37 mouse cellular contexts compared by ENCODE assay signal in the genomic region with DNA sequence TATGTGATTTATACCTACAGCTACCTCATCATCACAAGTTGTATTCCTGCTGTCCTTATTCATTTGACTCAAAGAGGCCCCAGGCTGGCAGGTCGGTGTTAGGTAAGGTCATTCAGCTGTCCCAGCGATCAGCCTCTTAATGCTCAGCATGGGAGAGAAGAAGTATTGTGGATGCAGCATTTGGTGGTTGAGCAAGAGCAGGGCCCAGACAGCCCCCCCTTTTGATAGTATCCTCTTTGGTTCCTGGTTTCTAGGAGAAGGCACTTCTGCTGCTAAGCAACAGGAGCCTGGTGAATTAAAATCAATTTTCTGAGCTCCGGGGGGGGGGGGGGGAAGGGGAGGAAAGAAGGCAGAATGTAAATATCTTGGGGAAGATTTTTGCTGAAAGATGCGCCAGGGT. TPM values are rescaled to one million over a fixed set of nuclear protein-coding genes. Genes with fewer than 3 reads are reported as not detected.
DNase-seq lines count a peak whose midpoint lies in the region; ATAC-seq and TF ChIP-seq lines count a peak whose summit lies in the region.
"Had no signal": no experiment of that assay in that cellular context is flagged by ENCODE, and none has a peak within 500 bp of the region (broad histone marks: within the 10 kb centered on the region; RNA-seq: fewer than 3 reads in every experiment).

No protein-coding gene starts in this region.

- no peak for TF ChIP-seq CTCF in hindbrain, postnatal 0 days (IDR thresholded peaks at IDR 0.05; ENCODE audit: low read depth)
- TF ChIP-seq CTCF in brain, embryonic 14.5 days (IDR thresholded peaks at IDR 0.05; ENCODE audit: borderline replicate concordance, extremely low read depth, insufficient read depth, insufficient read length) = no peak

- no peak overlapping the region for H3K4me2 ChIP-seq in hindbrain, postnatal 0 days (ENCODE audit: low read depth, low read length)
- H3K4me2 ChIP-seq in hindbrain, embryonic 14.5 days (replicated peaks) = no peak overlapping the region
- H3K4me2 ChIP-seq in midbrain, embryonic 14.5 days (ENCODE audit: low read length) = no peak overlapping the region
- no peak overlapping the region for H3K4me2 ChIP-seq in midbrain, embryonic 16.5 days (ENCODE audit: low read length)
- H3K4me2 ChIP-seq: embryonic facial prominence, embryonic 12.5 days; forebrain, embryonic 13.5 days; heart, embryonic 13.5 days; liver, embryonic 15.5 days; lung, embryonic 15.5 days; neural tube, embryonic 13.5 days had no signal

- 39% methylated on average over 4 of the region's 4 CpGs for WGBS in hindbrain, postnatal 0 days
- 34% methylated on average over 4 of the region's 4 CpGs for WGBS in hindbrain, embryonic 14.5 days
- WGBS in midbrain, embryonic 14.5 days = 38% methylated on average over 4 of the region's 4 CpGs
- WGBS in midbrain, embryonic 10.5 days = 72% methylated on average over 3 of the region's 4 CpGs
- 33% methylated on average over 3 of the region's 4 CpGs for WGBS in midbrain, embryonic 16.5 days

- 0 out of 2 replicates have a peak, but pooled peaks have one; percentile 43 for ATAC-seq in hindbrain, postnatal 0 days
- ATAC-seq in hindbrain, embryonic 14.5 days (ENCODE audit: low FRiP score) = no peak; the same call in 1 of the 2 replicates
- ATAC-seq in midbrain, embryonic 14.5 days (ENCODE audit: low FRiP score, low TSS enrichment) = no peak
- peak; percentile 66 for ATAC-seq in midbrain, embryonic 16.5 days
- ATAC-seq: forebrain, embryonic 13.5 days; Patski had no signal

- no peak overlapping the region for H3K9ac ChIP-seq in hindbrain, postnatal 0 days (replicated peaks; ENCODE audit: low read length)
- H3K9ac ChIP-seq in hindbrain, embryonic 14.5 days = no peak overlapping the region
- no peak overlapping the region for H3K9ac ChIP-seq in midbrain, embryonic 14.5 days (replicated peaks; ENCODE audit: low read length)
- H3K9ac ChIP-seq in midbrain, embryonic 16.5 days (ENCODE audit: low read depth, low read length) = no peak overlapping the region
- H3K9ac ChIP-seq: embryonic facial prominence, embryonic 12.5 days; forebrain, embryonic 13.5 days; heart, embryonic 13.5 days; liver, embryonic 15.5 days; lung, embryonic 15.5 days; neural tube, embryonic 13.5 days had no signal

- no peaks in the 10 kb centered on the region for H3K4me1 ChIP-seq in hindbrain, postnatal 0 days (ENCODE audit: insufficient read depth, low read length)
- no peaks in the 10 kb centered on the region for H3K4me1 ChIP-seq in hindbrain, embryonic 14.5 days (replicated peaks; ENCODE audit: control insufficient read depth, insufficient read depth, low read length)
- no peaks in the 10 kb centered on the region for H3K4me1 ChIP-seq in midbrain, embryonic 14.5 days (ENCODE audit: control insufficient read depth, insufficient read depth, low read length)
- H3K4me1 ChIP-seq in midbrain, embryonic 10.5 days = no peaks in the 10 kb centered on the region
- H3K4me1 ChIP-seq in midbrain, embryonic 16.5 days (ENCODE audit: control insufficient read depth, insufficient read depth, low read length) = no peaks in the 10 kb centered on the region; the same call in 1 of the 2 replicates
- H3K4me1 ChIP-seq: embryonic facial prominence, embryonic 12.5 days; forebrain, embryonic 13.5 days; heart, embryonic 13.5 days; limb, embryonic 10.5 days; liver, embryonic 15.5 days; lung, embryonic 15.5 days; neural tube, embryonic 13.5 days had no signal

- TF ChIP-seq POLR2A in brain, embryonic 14.5 days (IDR thresholded peaks at IDR 0.05; ENCODE audit: borderline replicate concordance, extremely low read depth, insufficient read depth, insufficient read length, poor library complexity, severe bottlenecking) = no peak

- H3K9me3 ChIP-seq in hindbrain, postnatal 0 days (ENCODE audit: low read length) = no peaks in the 10 kb centered on the region
- H3K9me3 ChIP-seq in hindbrain, embryonic 14.5 days (ENCODE audit: control insufficient read depth, low read length) = 0 out of 2 replicates have a peak, but pooled peaks cover 3% of the 10 kb centered on the region
- 0 out of 2 replicates have a peak, but pooled peaks cover 3% of the 10 kb centered on the region for H3K9me3 ChIP-seq in midbrain, embryonic 14.5 days (ENCODE audit: control insufficient read depth, low read length)
- peaks cover 5% of the 10 kb centered on the region; the same call in 1 of the 2 replicates for H3K9me3 ChIP-seq in midbrain, embryonic 10.5 days (replicated peaks)
- no peaks in the 10 kb centered on the region for H3K9me3 ChIP-seq in midbrain, embryonic 16.5 days (replicated peaks; ENCODE audit: control insufficient read depth, low read length, poor library complexity, severe bottlenecking)
- H3K9me3 ChIP-seq: embryonic facial prominence, embryonic 12.5 days; forebrain, embryonic 13.5 days; G1E; limb, embryonic 10.5 days; liver, embryonic 15.5 days; lung, embryonic 15.5 days; neural tube, embryonic 13.5 days had no signal

- no peaks in the 10 kb centered on the region for H3K27me3 ChIP-seq in hindbrain, postnatal 0 days (ENCODE audit: insufficient read depth, low read length)
- peaks cover 39% of the 10 kb centered on the region for H3K27me3 ChIP-seq in hindbrain, embryonic 14.5 days (ENCODE audit: control insufficient read depth, insufficient read depth, low read length)
- no peaks in the 10 kb centered on the region for H3K27me3 ChIP-seq in midbrain, embryonic 14.5 days (ENCODE audit: control insufficient read depth, insufficient read depth, low read length)
- peaks cover 83% of the 10 kb centered on the region for H3K27me3 ChIP-seq in midbrain, embryonic 10.5 days (ENCODE audit: low read depth, poor library complexity, severe bottlenecking)
- peaks cover 10% of the 10 kb centered on the region for H3K27me3 ChIP-seq in midbrain, embryonic 16.5 days (ENCODE audit: control insufficient read depth, insufficient read depth, low read depth, low read length)
- H3K27me3 ChIP-seq: CH12.LX; embryonic facial prominence, embryonic 12.5 days had no signal

- H3K27ac ChIP-seq in hindbrain, postnatal 0 days = no peak overlapping the region
- H3K27ac ChIP-seq in hindbrain, embryonic 14.5 days = no peak overlapping the region
- peak overlapping the region; percentile 57; the same call in 1 of the 2 replicates for H3K27ac ChIP-seq in midbrain, embryonic 14.5 days (replicated peaks; ENCODE audit: low read depth, low read length)
- H3K27ac ChIP-seq in midbrain, embryonic 10.5 days (replicated peaks) = no peak overlapping the region
- H3K27ac ChIP-seq in midbrain, embryonic 16.5 days (ENCODE audit: low read length) = no peak overlapping the region
- H3K27ac ChIP-seq: embryonic facial prominence, embryonic 12.5 days; forebrain, embryonic 13.5 days; heart, adult 2 months; heart, embryonic 13.5 days; limb, embryonic 10.5 days; liver, embryonic 15.5 days; lung, embryonic 15.5 days; neural tube, embryonic 13.5 days had no signal

- peak; percentile 4 for DNase-seq in hindbrain, postnatal 0 days (ENCODE audit: low spot score)
- no peak for DNase-seq in hindbrain, embryonic 14.5 days (ENCODE audit: low spot score)
- peak; percentile 8 for DNase-seq in midbrain, embryonic 14.5 days
- DNase-seq in midbrain, embryonic 10.5 days (ENCODE audit: low spot score) = no peak
- DNase-seq in brain, embryonic 14.5 days (ENCODE audit: low read depth) = peak; percentile 49
- no peak for DNase-seq in urinary bladder, postnatal 10 days (ENCODE audit: low spot score)
- DNase-seq: adrenal gland, adult 2 months; B cell, adult 2 months; cerebellum, adult 18-20 months; cerebellum, postnatal 14 days; gastrocnemius, postnatal 36 days; heart, adult 2 months; heart, postnatal 14 days; kidney, adult 11 months; kidney, postnatal 4 days; liver; lung, postnatal 36 days; thymus, adult 2 months; thymus, postnatal 4 days had no signal

- H3K4me3 ChIP-seq in hindbrain, postnatal 0 days (ENCODE audit: low read length) = no peak overlapping the region
- H3K4me3 ChIP-seq in hindbrain, embryonic 14.5 days (replicated peaks; ENCODE audit: low read length) = no peak overlapping the region
- H3K4me3 ChIP-seq in midbrain, embryonic 14.5 days (replicated peaks; ENCODE audit: low read depth, low read length) = no peak overlapping the region
- H3K4me3 ChIP-seq in midbrain, embryonic 10.5 days = no peak overlapping the region
- H3K4me3 ChIP-seq in midbrain, embryonic 16.5 days (ENCODE audit: low read depth, low read length) = no peak overlapping the region
- H3K4me3 ChIP-seq: embryonic facial prominence, embryonic 12.5 days; forebrain, embryonic 13.5 days; heart, adult 2 months; heart, embryonic 13.5 days; limb, embryonic 10.5 days; liver, embryonic 15.5 days; lung, embryonic 15.5 days; neural tube, embryonic 13.5 days had no signal

- H3K36me3 ChIP-seq in hindbrain, postnatal 0 days (ENCODE audit: insufficient read depth, low read length) = no peaks in the 10 kb centered on the region
- no peaks in the 10 kb centered on the region for H3K36me3 ChIP-seq in hindbrain, embryonic 14.5 days (replicated peaks; ENCODE audit: control insufficient read depth, insufficient read depth)
- no peaks in the 10 kb centered on the region for H3K36me3 ChIP-seq in midbrain, embryonic 14.5 days (ENCODE audit: control insufficient read depth, insufficient read depth, low read length)
- H3K36me3 ChIP-seq in midbrain, embryonic 10.5 days = no peaks in the 10 kb centered on the region
- no peaks in the 10 kb centered on the region for H3K36me3 ChIP-seq in midbrain, embryonic 16.5 days (ENCODE audit: control insufficient read depth, insufficient read depth, low read length)
- H3K36me3 ChIP-seq: embryonic facial prominence, embryonic 12.5 days; G1E; heart, embryonic 13.5 days; limb, embryonic 10.5 days; liver, embryonic 15.5 days; lung, embryonic 15.5 days; neural tube, embryonic 13.5 days had no signal

RNA-seq across cellular contexts. Expression of gene Zcchc13, which starts 28.6 kb away (rescaled TPM):
- not detected in 2 replicates for total RNA-seq in hindbrain, postnatal 0 days (2014; rRNA removed)
- polyA plus RNA-seq in hindbrain, postnatal 0 days (2015; fragmentation: Nextera tagmentation; extraction: Ambion mirVana) = not detected in 2 replicates
- polyA plus RNA-seq in hindbrain, embryonic 14.5 days (2014; fragmentation: Nextera tagmentation; extraction: Ambion mirVana) = not detected in 2 replicates
- polyA plus RNA-seq in midbrain, embryonic 14.5 days (2014; fragmentation: Nextera tagmentation; extraction: Ambion mirVana) = not detected in 2 replicates
- not detected in 2 replicates for polyA plus RNA-seq in midbrain, embryonic 10.5 days (2016; fragmentation: Nextera tagmentation; extraction: Ambion mirVana)
- polyA plus RNA-seq in brain, embryonic 14.5 days (2012; rRNA removed) = not detected in 2 replicates
- polyA plus RNA-seq in midbrain, embryonic 16.5 days (2015; fragmentation: Nextera tagmentation; extraction: Ambion mirVana) = not detected in 2 replicates
- total RNA-seq: adrenal gland, adult 2 months; adrenal gland, postnatal 4 days; G1E; gastrocnemius, adult 18-20 months; gastrocnemius, postnatal 36 days; heart, adult 2 months; heart, postnatal 14 days; layer of hippocampus, postnatal 36 days; megakaryocyte-erythroid progenitor cell, adult 5-6 weeks had no signal
- polyA plus RNA-seq: adrenal gland, adult 2 months; embryonic facial prominence, embryonic 12.5 days; forebrain, embryonic 13.5 days; G1E; heart, adult 2 months; heart, embryonic 13.5 days; hindbrain, embryonic 11.5 days; kidney, embryonic 16.5 days; limb, embryonic 10.5 days; liver, embryonic 15.5 days; lung, embryonic 15.5 days; neural tube, embryonic 13.5 days; Patski; stomach, embryonic 16.5 days had no signal

Comparison
In these comparisons a context has a peak if more than half of its experiments do, and no peak if none do; other contexts are left out.
1. ATAC-seq: peak in hindbrain, postnatal 0 days (single experiment) and midbrain, embryonic 16.5 days (single experiment); none in hindbrain, embryonic 14.5 days (single experiment) and midbrain, embryonic 14.5 days (single experiment).
2. DNase-seq: peak in hindbrain, postnatal 0 days (single experiment), midbrain, embryonic 14.5 days (single experiment) and brain, embryonic 14.5 days (single experiment); none in hindbrain, embryonic 14.5 days (single experiment), midbrain, embryonic 10.5 days (single experiment) and urinary bladder, postnatal 10 days (single experiment).